Mouse (Mus musculus): Measurements from ENCODE around the gene Rnps1. TPM values are rescaled to one million over a fixed set of nuclear protein-coding genes. Genes with fewer than 3 reads are reported as not detected.

The Rnps1 gene
- 86.7 and 89.1 TPM in 2 replicates for polyA plus RNA-seq (2012; rRNA removed)

DNA sequence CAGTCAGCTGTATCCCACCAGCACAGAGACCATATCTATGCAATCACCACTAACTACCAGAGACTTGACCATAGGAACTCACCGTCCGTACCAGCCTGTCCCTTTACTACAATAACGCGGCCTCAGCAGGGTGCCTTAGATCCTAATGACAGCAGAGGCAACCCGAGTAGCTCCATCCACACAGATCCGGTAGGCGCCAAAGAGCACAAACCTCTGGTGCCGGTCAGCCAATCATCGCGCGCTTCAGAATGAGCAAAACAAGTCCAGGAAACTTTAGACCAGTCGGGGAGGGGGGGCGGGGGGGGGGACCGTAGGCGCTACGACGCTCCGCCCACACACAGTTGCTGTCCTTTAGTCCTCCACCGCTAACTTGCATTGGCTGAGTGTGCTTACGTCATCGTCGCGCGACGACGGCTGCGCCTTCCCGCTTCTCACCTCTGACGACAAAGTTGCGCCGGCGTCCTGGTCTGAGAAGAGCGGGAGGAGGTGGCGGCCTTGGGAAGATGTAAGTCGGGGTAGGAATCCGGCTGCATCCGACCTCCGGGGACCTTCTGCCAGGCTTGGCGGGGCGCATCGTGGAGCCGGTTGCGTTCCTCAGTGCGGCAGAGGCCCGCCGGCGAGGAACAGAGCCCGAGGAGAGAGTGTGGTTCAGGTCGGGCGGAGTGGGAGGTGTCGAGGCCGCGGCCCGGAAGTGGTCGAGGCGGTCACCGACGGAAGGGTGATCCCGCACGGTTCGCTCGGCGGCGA is at the start of gene Rnps1:
Gene Rnps1, plus strand, starts transcription at position 336 of the 747 bp plus-strand sequence.

GRCm38 (mm10) chr17:24426471-24427169 is 12.3 kb downstream of the Rnps1 start, which contains the start of gene Eci1:
Gene Eci1 (plus strand): TSS chr17:24426641.

DNA sequence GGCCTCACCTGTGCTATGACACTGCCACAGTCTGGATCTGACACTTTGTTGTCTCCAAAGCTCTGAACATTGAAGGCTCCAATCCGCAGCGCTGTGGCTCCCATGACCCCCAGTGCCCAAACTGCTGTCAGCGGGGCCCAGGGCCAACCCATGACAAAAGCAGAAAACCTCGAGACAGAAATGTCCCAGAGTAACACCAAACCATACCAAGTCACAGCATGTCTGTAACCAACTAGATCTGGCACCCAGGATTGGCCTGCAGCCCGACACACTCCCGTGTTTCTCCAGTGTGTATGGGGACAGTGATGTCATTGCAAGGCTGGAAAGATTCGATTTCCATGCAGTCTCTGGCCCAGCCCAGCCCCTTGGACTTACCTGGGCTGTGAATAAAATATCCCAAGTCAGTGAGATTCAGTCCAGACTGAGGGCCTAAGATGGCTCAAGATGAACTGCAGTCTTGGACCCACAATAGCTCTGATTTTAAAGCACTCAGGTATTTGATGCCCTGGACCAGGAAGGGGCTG is 28.3 kb downstream of the Rnps1 start, which contains the start of gene Dnase1l2:
Gene Dnase1l2, minus strand, starts transcription at position 474 of the 524 bp plus-strand sequence.

GRCm38 (mm10) chr17:24469910-24470602 is 55.7 kb downstream of the Rnps1 start, which contains the start of the genes E4f1 and Pgp:
Gene E4f1 (minus strand): TSS chr17:24470313.
Gene Pgp (plus strand): TSS chr17:24470392.

DNA sequence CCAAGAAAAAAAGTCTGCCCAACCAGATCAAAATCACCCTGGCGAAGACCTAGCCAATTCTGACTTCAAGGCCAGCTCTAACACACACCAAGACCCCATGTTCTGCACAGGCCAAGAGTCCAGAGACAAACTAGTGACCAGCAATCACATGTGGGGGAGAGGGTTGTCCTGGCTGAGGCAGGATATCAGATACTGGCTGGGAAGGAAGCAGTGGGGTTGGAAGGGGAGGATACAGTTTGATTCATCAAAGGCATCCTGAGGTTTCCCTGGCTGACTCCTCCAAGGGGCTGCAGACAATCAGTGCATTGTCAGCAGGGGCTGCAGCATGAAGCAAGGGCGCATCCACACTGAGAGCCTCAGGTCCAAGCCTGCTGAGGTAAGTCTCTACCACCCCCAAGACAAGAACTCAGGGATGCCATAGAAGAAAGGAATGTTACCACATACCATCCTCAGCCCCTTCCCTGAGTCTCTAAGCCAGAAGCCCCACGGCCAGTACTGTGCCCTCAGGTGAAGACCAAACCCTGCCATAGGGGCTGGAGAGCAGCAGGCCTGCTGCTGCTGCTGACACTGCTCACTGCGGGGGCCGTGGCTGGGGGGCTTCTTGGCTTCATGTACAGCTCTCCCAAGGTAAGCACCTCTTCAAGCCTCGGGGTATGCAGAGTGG is 59.4 kb downstream of the Rnps1 start, which contains the start of gene Bricd5:
Gene Bricd5, plus strand, starts transcription at position 273 of the 664 bp plus-strand sequence.

Other genes with a start within 250 kb of the Rnps1 start
- gene Atp6v0c, start 244.9 kb upstream of the Rnps1 start, polyA plus RNA-seq (2012; rRNA removed): 675 and 920 TPM in 2 replicates
- 16.1 and 30.2 TPM in 2 replicates for gene Tbc1d24, start 209.0 kb upstream of the Rnps1 start, polyA plus RNA-seq (2012; rRNA removed)
- gene Ntn3, start 205.0 kb upstream of the Rnps1 start, polyA plus RNA-seq (2012; rRNA removed): 1.6 and 2.4 TPM in 2 replicates
- gene Tedc2, start 193.7 kb upstream of the Rnps1 start, polyA plus RNA-seq (2012; rRNA removed): 7.2 and 8.4 TPM in 2 replicates
- gene Ccnf, start 163.1 kb upstream of the Rnps1 start, polyA plus RNA-seq (2012; rRNA removed): 8.1 and 8.6 TPM in 2 replicates
- not detected in 2 replicates for gene Abca17, start 63.5 kb upstream of the Rnps1 start, polyA plus RNA-seq (2012; rRNA removed)
- gene Abca3, start 62.6 kb upstream of the Rnps1 start, polyA plus RNA-seq (2012; rRNA removed): 38.7 and 43.5 TPM in 2 replicates
- gene Eci1, start 12.1 kb downstream of the Rnps1 start, polyA plus RNA-seq (2012; rRNA removed): 83.1 and 90.4 TPM in 2 replicates
- 8.1 and 11.0 TPM in 2 replicates for gene Dnase1l2, start 28.5 kb downstream of the Rnps1 start, polyA plus RNA-seq (2012; rRNA removed)
- 86.5 and 103 TPM in 2 replicates for gene E4f1, start 55.7 kb downstream of the Rnps1 start, polyA plus RNA-seq (2012; rRNA removed)
- 161 and 194 TPM in 2 replicates for gene Pgp, start 55.8 kb downstream of the Rnps1 start, polyA plus RNA-seq (2012; rRNA removed)
- 2.0 and 2.5 TPM in 2 replicates for gene Bricd5, start 59.3 kb downstream of the Rnps1 start, polyA plus RNA-seq (2012; rRNA removed)
- 45.6 and 60.0 TPM in 2 replicates for gene Mlst8, start 64.5 kb downstream of the Rnps1 start, polyA plus RNA-seq (2012; rRNA removed)
- gene Caskin1, start 74.0 kb downstream of the Rnps1 start, polyA plus RNA-seq (2012; rRNA removed): 1.5 and 1.7 TPM in 2 replicates
- gene Traf7, start 113.4 kb downstream of the Rnps1 start, polyA plus RNA-seq (2012; rRNA removed): 179 and 213 TPM in 2 replicates
- gene Rab26, start 119.6 kb downstream of the Rnps1 start, polyA plus RNA-seq (2012; rRNA removed): 0.26 and 1.8 TPM in 2 replicates
- gene Pkd1, start 135.3 kb downstream of the Rnps1 start, polyA plus RNA-seq (2012; rRNA removed): 80.1 and 86.9 TPM in 2 replicates
- 126 and 137 TPM in 2 replicates for gene Tsc2, start 218.1 kb downstream of the Rnps1 start, polyA plus RNA-seq (2012; rRNA removed)
- gene Nthl1, start 218.1 kb downstream of the Rnps1 start, polyA plus RNA-seq (2012; rRNA removed): 8.2 and 8.6 TPM in 2 replicates
- gene Slc9a3r2, start 235.8 kb downstream of the Rnps1 start, polyA plus RNA-seq (2012; rRNA removed): 81.0 and 93.6 TPM in 2 replicates
- gene Npw, start 243.9 kb downstream of the Rnps1 start, polyA plus RNA-seq (2012; rRNA removed): 0.44 and 0.66 TPM in 2 replicates

Measured in colon, adult 2 months (tissue).